Mouse (Mus musculus): Measurements from ENCODE around the gene Pla2g4e. TPM values are rescaled to one million over a fixed set of nuclear protein-coding genes. Genes with fewer than 3 reads are reported as not detected.
A peak's percentile ranks its signal among the peaks of the same experiment; 100 is the strongest.

Pla2g4e gene
- 0.37 TPM in 1 of 2 replicates, not detected in the other for polyA plus RNA-seq (2015; fragmentation: Nextera tagmentation; extraction: Ambion mirVana)

DNA sequence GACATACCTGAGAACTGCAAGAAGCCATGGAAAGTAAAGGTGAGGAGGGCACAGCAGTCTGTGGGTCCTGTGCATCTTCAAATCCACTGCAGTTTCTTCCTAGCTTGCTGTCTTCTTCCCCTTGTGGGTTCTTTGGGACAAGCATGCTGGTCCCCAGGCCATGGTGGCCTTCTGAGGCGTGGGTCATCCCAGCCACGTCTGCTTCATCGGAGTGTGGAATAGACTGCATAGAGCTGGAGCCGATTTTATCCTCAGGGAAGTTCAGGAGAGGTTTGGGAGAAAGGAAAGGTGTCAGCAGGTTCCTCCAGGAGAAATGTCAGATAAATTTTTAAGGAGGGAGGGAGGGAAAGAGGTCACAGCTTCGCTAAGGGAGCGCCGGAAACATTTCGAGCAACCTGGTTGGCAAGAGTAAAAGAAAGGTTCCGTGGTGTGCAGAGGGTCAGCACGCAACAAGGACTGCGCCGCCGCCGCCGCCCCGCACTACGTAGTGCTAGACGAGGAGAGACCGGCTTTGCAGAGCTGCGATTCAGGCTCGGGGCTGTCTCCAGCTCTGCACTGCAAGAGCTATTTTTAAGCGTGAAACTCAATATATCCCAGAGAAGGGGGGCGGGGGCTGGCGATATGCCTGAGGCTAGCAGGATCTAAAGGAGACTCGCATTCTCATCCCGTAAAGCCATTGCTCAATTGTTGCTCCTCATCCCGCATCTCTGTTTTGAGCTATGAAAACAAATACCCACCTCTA is at the start of gene Pla2g4e:
Gene Pla2g4e, minus strand, starts transcription at position 657 of the 742 bp plus-strand sequence.
- 5% methylated on average over 27 of the region's 27 CpGs for WGBS
- Histone ChIP-seq H3K4me2 (peak within 1 kb of the TSS; percentile 60), H3K9me3 (no peaks in the 10 kb centered on the region), H3K27ac (no peak within 1 kb of the TSS), H3K27me3 (peaks cover 13% of the 10 kb centered on the region; the same call in 1 of the 2 replicates), H3K4me3 (peak within 1 kb of the TSS; percentile 27), H3K36me3 (no peaks in the 10 kb centered on the region), H3K4me1 (0 out of 2 replicates have a peak, but pooled peaks cover 2% of the 10 kb centered on the region), H3K9ac (no peak within 1 kb of the TSS)
- ATAC-seq (ENCODE audit: borderline replicate concordance, extremely low read depth, low FRiP score, low TSS enrichment), result peak; percentile 55; the same call in 1 of the 2 replicates

DNA sequence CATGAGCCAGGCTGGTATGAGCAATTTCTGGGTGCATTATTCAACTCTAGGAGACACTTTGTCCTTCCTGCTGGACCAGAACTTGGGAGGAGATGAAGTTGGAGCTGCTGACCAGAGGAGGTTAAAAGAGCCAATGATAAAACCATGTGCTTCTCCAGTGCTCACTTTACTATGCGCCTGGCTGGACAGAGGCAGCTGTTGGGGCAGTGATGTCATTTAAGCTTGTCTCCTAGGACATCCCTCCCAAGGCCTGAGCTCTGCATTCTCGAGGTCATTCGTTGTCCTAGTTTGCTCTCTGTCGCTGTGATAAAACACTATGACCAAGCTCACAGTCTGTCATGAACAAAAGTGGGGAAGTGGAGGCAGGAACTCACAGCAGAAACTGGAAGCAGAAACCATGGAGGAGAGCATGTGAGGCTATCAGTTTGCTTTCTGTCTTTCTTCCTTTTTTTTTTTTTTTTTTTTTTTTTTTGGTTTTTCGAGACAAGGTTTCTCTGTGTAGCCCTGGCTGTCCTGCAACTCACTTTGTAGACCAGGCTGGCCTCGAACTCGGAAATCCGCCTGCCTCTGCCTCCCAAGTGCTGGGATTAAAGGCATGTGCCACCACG is 46.4 kb upstream of the Pla2g4e start:
- Histone ChIP-seq H3K9me3 (no peaks in the 10 kb centered on the region), H3K4me1 (no peaks in the 10 kb centered on the region), H3K4me2 (no peak overlapping the region), H3K4me3 (no peak overlapping the region), H3K9ac (no peak overlapping the region), H3K36me3 (no peaks in the 10 kb centered on the region), H3K27ac (no peak overlapping the region), H3K27me3 (no peaks in the 10 kb centered on the region)
- 78% methylated on average over 8 of the region's 9 CpGs for WGBS
- ATAC-seq (ENCODE audit: borderline replicate concordance, extremely low read depth, low FRiP score, low TSS enrichment), result no peak

DNA sequence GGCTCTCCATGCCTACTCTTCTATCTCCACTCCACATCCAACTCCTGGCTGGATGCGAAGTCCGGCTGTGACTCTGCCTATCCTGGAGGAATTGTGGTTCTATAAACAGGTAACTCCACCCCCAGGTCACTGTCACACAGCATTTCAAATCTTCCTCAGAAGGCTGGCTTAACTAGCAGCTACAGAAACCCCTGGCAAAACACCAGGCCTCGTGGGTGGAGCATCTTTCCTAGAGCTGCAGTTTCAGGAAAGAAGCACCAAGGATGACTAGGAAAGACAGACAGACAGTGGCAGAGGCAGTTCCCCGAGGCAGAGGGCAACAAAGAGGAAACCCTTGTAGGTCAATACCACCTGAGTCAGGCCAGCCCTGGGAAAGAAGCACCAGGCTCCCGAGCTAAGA is 43.9 kb upstream of the Pla2g4e start, which contains the start of gene Pla2g4d:
Gene Pla2g4d, minus strand, starts transcription at position 203 of the 400 bp plus-strand sequence.
- Histone ChIP-seq H3K4me1 (no peaks in the 10 kb centered on the region), H3K27me3 (no peaks in the 10 kb centered on the region), H3K36me3 (no peaks in the 10 kb centered on the region), H3K4me3 (no peak within 1 kb of the TSS), H3K9ac (no peak within 1 kb of the TSS), H3K4me2 (no peak within 1 kb of the TSS), H3K9me3 (no peaks in the 10 kb centered on the region), H3K27ac (no peak within 1 kb of the TSS)
- ATAC-seq (ENCODE audit: borderline replicate concordance, extremely low read depth, low FRiP score, low TSS enrichment), result no peak
- 59% methylated on average over 5 of the region's 5 CpGs for WGBS

DNA sequence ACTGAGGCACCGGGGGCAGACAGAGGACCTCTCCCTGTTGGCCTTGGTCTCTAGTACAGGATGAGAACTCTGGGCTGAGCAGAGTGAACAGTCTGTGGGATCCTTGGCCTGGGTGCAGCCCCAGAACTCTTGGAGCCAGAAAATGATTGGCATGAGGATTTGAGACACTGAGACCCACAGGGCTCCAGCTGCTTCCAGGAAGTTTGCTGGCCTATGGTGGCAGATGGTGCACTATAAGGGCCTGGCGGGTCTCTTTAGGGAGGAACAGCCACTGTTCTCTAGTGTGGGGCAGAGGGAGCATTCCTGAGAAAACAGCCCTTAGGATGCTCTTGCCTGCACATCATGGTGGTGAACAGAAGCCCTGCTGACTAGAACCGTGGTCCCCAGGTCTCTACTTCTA is 43.3 kb upstream of the Pla2g4e start:
- no peaks in the 10 kb centered on the region for H3K27me3 ChIP-seq
- no peak overlapping the region for H3K4me3 ChIP-seq
- no peak overlapping the region for H3K27ac ChIP-seq
- no peak overlapping the region for H3K4me2 ChIP-seq
- H3K36me3 ChIP-seq, result no peaks in the 10 kb centered on the region
- 77% methylated on average over 3 of the region's 3 CpGs for WGBS
- no peaks in the 10 kb centered on the region for H3K9me3 ChIP-seq
- H3K4me1 ChIP-seq, result no peaks in the 10 kb centered on the region
- H3K9ac ChIP-seq, result no peak overlapping the region
- ATAC-seq (ENCODE audit: borderline replicate concordance, extremely low read depth, low FRiP score, low TSS enrichment), result no peak

DNA sequence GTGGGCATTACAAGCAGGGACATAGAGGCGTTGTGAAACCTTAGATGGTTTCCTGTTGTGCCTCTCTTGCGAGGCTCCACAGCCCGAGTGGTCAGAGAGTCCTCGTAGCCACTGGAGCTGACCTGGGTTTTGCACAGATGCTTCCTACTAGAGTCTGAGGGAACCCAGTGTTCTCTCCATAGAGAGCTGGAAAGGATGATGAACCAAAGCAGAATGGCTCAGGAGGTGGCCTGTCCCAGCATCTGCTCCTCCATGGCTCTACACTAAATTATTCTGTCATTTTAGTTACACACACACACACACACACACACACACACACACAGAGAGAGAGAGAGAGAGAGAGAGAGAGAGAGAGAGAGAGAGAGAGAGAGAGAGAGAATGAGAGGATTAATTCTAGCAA is 40.5 kb upstream of the Pla2g4e start:
- no peak overlapping the region for H3K4me3 ChIP-seq
- H3K36me3 ChIP-seq, result no peaks in the 10 kb centered on the region
- H3K4me2 ChIP-seq, result no peak overlapping the region
- no peak for ATAC-seq (ENCODE audit: borderline replicate concordance, extremely low read depth, low FRiP score, low TSS enrichment)
- 69% methylated on average over 4 of the region's 4 CpGs for WGBS
- H3K4me1 ChIP-seq, result no peaks in the 10 kb centered on the region
- H3K27me3 ChIP-seq, result no peaks in the 10 kb centered on the region
- no peaks in the 10 kb centered on the region for H3K9me3 ChIP-seq
- no peak overlapping the region for H3K27ac ChIP-seq
- H3K9ac ChIP-seq, result no peak overlapping the region

DNA sequence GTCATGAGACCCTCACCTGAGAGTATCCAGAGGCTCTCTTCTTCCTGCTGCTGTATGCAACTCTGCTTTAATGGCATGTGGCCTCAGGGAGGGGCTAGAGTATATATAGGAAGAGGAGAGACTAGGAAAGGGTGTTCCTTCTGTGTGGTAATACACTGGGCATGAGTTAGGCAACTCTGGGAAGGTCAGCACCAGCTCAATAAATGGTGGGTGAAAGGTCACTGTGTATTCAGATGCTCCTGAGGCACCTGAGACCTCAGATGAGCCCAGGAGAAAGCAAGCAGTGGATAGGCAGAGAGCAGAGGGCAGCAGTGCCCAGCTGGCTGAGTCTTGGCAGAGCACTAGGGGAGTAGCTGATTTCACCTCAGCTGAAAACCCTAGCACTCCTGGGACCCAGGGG is 39.6 kb upstream of the Pla2g4e start:
- Histone ChIP-seq H3K27me3 (no peaks in the 10 kb centered on the region), H3K4me1 (no peaks in the 10 kb centered on the region), H3K4me3 (no peak overlapping the region), H3K36me3 (no peaks in the 10 kb centered on the region), H3K9ac (no peak overlapping the region), H3K9me3 (no peaks in the 10 kb centered on the region), H3K4me2 (no peak overlapping the region), H3K27ac (no peak overlapping the region)
- ATAC-seq (ENCODE audit: borderline replicate concordance, extremely low read depth, low FRiP score, low TSS enrichment), result no peak

- H3K27me3 ChIP-seq, result no peaks in the 10 kb centered on the region
- 71% methylated on average over 5 of the region's 5 CpGs for WGBS
- no peak overlapping the region for H3K27ac ChIP-seq
- ATAC-seq (ENCODE audit: borderline replicate concordance, extremely low read depth, low FRiP score, low TSS enrichment), result 0 out of 2 replicates have a peak, but pooled peaks have one; percentile 32
- no peak overlapping the region for H3K4me3 ChIP-seq
- H3K4me2 ChIP-seq, result no peak overlapping the region
- no peaks in the 10 kb centered on the region for H3K9me3 ChIP-seq
- H3K36me3 ChIP-seq, result no peaks in the 10 kb centered on the region
- no peaks in the 10 kb centered on the region for H3K4me1 ChIP-seq
- H3K9ac ChIP-seq, result no peak overlapping the region
Observed at GRCm38 (mm10) chr2:120284094-120284493, 39.0 kb upstream of the Pla2g4e start.

- Histone ChIP-seq H3K36me3 (no peaks in the 10 kb centered on the region), H3K27ac (no peak overlapping the region), H3K4me1 (no peaks in the 10 kb centered on the region), H3K4me2 (no peak overlapping the region), H3K27me3 (no peaks in the 10 kb centered on the region), H3K9ac (no peak overlapping the region), H3K9me3 (no peaks in the 10 kb centered on the region), H3K4me3 (no peak overlapping the region)
- 31% methylated on average over 6 of the region's 6 CpGs for WGBS
- ATAC-seq (ENCODE audit: borderline replicate concordance, extremely low read depth, low FRiP score, low TSS enrichment), result no peak
Observed at GRCm38 (mm10) chr2:120283550-120283949, 38.4 kb upstream of the Pla2g4e start.

DNA sequence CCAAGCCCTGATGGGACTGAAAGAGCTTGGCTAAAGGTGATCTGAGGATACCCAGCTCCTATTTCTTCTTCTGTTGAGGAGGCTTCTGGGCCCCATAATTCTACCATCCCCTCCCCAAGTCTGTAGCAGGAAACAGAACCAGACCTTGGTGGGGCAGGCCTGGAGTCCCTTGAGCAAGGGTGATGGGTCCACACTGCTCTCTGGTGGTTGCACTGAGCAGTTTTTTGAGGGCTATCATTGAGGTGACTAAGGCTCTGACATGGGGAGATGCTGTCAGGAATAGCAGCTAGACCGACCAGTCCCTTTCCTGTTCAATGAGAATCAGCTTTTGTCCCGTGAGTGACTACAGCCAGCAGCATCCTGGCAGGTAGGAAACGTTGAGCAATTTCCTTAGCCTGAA is 36.1 kb upstream of the Pla2g4e start:
- 49% methylated on average over 3 of the region's 3 CpGs for WGBS
- Histone ChIP-seq H3K9ac (no peak overlapping the region), H3K4me3 (no peak overlapping the region), H3K4me1 (no peaks in the 10 kb centered on the region), H3K27ac (no peak overlapping the region), H3K27me3 (no peaks in the 10 kb centered on the region), H3K4me2 (no peak overlapping the region), H3K9me3 (no peaks in the 10 kb centered on the region), H3K36me3 (no peaks in the 10 kb centered on the region)
- ATAC-seq (ENCODE audit: borderline replicate concordance, extremely low read depth, low FRiP score, low TSS enrichment), result no peak

DNA sequence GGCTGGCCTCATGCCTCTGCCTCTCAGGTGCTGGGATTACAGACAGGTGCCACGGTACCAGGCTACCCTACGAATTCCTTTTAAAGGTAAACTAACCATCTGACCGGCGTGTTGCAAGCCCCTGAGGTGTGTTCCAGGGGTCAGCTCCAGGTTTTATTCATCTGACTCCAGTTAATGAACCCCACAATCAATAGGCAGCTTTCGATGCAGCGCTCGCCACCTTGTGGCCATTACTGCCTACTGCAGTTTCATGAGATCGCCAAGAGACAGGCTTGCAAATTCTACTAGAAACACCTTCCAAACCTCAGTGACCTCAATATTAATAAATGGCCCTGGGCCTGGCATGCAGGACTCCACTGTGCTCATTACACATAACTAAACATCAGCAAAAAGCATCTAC is 34.8 kb upstream of the Pla2g4e start:
- H3K27me3 ChIP-seq, result no peaks in the 10 kb centered on the region
- no peaks in the 10 kb centered on the region for H3K36me3 ChIP-seq
- H3K4me3 ChIP-seq, result no peak overlapping the region
- ATAC-seq (ENCODE audit: borderline replicate concordance, extremely low read depth, low FRiP score, low TSS enrichment), result no peak
- H3K27ac ChIP-seq, result no peak overlapping the region
- no peak overlapping the region for H3K4me2 ChIP-seq
- no peaks in the 10 kb centered on the region for H3K9me3 ChIP-seq
- H3K9ac ChIP-seq, result no peak overlapping the region
- no peaks in the 10 kb centered on the region for H3K4me1 ChIP-seq
- WGBS, result 13% methylated on average over 8 of the region's 8 CpGs

DNA sequence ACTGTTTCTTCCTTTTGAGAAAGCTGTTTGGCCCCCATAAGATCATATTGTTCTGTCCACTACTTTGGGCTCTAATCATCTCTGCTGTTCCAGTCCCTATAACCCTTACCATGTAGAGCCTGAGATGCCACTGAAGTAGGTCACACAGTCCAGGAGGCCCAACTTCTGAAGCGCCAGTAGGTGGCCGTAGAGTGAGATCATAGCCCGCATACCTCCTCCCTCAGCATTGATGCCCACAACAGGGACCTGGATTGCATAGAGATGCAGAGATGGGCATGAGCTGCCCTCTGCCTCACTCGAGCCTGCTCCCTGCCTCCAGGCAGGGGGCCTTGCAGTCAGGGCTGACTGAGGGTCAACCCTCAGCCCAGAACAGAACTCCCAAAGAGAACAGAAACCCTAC is 31.8 kb upstream of the Pla2g4e start:
- no peaks in the 10 kb centered on the region for H3K9me3 ChIP-seq
- 78% methylated on average over 4 of the region's 4 CpGs for WGBS
- H3K36me3 ChIP-seq, result no peaks in the 10 kb centered on the region
- H3K27ac ChIP-seq, result no peak overlapping the region
- H3K9ac ChIP-seq, result no peak overlapping the region
- H3K4me2 ChIP-seq, result no peak overlapping the region
- H3K4me3 ChIP-seq, result no peak overlapping the region
- H3K27me3 ChIP-seq, result no peaks in the 10 kb centered on the region
- ATAC-seq (ENCODE audit: borderline replicate concordance, extremely low read depth, low FRiP score, low TSS enrichment), result no peak
- H3K4me1 ChIP-seq, result no peaks in the 10 kb centered on the region

DNA sequence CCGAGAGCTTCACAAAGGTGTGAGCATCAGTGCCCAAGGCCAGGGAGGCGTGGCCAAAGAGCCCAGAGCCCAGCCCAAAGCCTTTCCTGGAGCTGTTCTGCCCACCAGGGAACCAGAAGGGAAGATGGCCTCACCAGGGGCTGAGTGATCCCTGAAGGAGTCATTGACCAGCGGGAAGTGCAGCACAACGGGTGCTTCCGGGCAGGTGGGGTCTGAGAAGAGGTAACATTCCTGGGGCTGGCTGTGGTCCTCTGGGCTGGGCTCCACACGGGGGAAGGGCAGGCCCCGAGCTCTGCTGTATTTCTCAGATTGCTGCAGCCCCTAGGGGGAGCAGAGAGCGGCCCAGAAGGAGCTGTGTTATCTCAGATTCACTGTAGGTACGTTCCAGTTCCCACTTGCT is 23.5 kb upstream of the Pla2g4e start:
- Histone ChIP-seq H3K9me3 (no peaks in the 10 kb centered on the region), H3K27me3 (no peaks in the 10 kb centered on the region), H3K4me1 (no peaks in the 10 kb centered on the region), H3K4me3 (no peak overlapping the region), H3K9ac (no peak overlapping the region), H3K36me3 (no peaks in the 10 kb centered on the region), H3K4me2 (peak overlapping the region; percentile 47), H3K27ac (no peak overlapping the region)
- peak; percentile 49; the same call in 1 of the 2 replicates for ATAC-seq (ENCODE audit: borderline replicate concordance, extremely low read depth, low FRiP score, low TSS enrichment)
- WGBS, result 3% methylated on average over 9 of the region's 9 CpGs
